Mouse (Mus musculus): Measurements from ENCODE around the gene Tmem200a. TPM values are rescaled to one million over a fixed set of nuclear protein-coding genes. Genes with fewer than 3 reads are reported as not detected.

Tmem200a gene
- 0.04 TPM in 1 of 2 replicates, not detected in the other for polyA plus RNA-seq (2012)

GRCm38 (mm10) chr10:26078521-26079142 lies at the start of gene Tmem200a:
Tmem200a (minus strand) TSS chr10:26079052.

GRCm38 (mm10) chr10:26077671-26078481 lies 976 bp downstream of the Tmem200a start, which contains the start of gene Gm9767:
Gm9767 (plus strand) TSS chr10:26078255.

Other genes starting within 250 kb of the Tmem200a start
- gene Gm9767, start 797 bp downstream of the Tmem200a start, polyA plus RNA-seq (2012), result not detected in 2 replicates
- 0.28 and 0.36 TPM in 2 replicates for gene Samd3, start 150.7 kb upstream of the Tmem200a start, polyA plus RNA-seq (2012)